Mouse (Mus musculus) heart, embryonic 16.5 days (tissue): Measurements from ENCODE around the gene Wnt1. TPM values are rescaled to one million over a fixed set of nuclear protein-coding genes. Genes with fewer than 3 reads are reported as not detected.

Experiments
- ATAC-seq: fragments of 200-750 bp; cut with Nextera tagmentation; replicated peaks from 2 replicates; pipeline ENCODE4 v1.8.0; 2017; ENCODE audit warnings: moderate number of reproducible peaks; ENCODE audit not compliant: insufficient read depth, low FRiP score; ENCODE audit errors: extremely low read depth
- H3K27ac ChIP-seq: fragments of 300-500 bp; sonication (generic); 2 replicates; pipeline ENCODE4 v1.5.1; 2014; ENCODE audit warnings: mild to moderate bottlenecking, low read length, control low read depth, moderate library complexity
- H3K27me3 ChIP-seq: fragments of 300-500 bp; sonication (generic); 2 replicates; pipeline ENCODE4 v1.6.1; 2014; ENCODE audit warnings: low read length, mixed read lengths; ENCODE audit not compliant: control insufficient read depth, insufficient read depth
- H3K36me3 ChIP-seq: fragments of 300-500 bp; sonication (generic); 2 replicates; pipeline ENCODE4 v1.6.1; 2014; ENCODE audit not compliant: control insufficient read depth, insufficient read depth
- H3K4me1 ChIP-seq: fragments of 300-500 bp; sonication (generic); 2 replicates; pipeline ENCODE4 v1.6.1; 2014; ENCODE audit warnings: low read length, mixed read lengths; ENCODE audit not compliant: control insufficient read depth, insufficient read depth
- H3K4me2 ChIP-seq: fragments of 300-500 bp; sonication (generic); 2 replicates; pipeline ENCODE4 v1.6.1; 2014; ENCODE audit warnings: low read depth, mild to moderate bottlenecking, control low read depth, low read length
- H3K4me3 ChIP-seq: fragments of 300-500 bp; sonication (generic); 2 replicates; pipeline ENCODE4 v1.5.1; 2014; ENCODE audit warnings: mild to moderate bottlenecking, control low read depth, low read length
- H3K9ac ChIP-seq: fragments of 300-500 bp; sonication (generic); 2 replicates; pipeline ENCODE4 v1.6.1; 2014; ENCODE audit warnings: low read length, control low read depth
- H3K9me3 ChIP-seq: fragments of 300-500 bp; sonication (generic); replicated peaks from 2 replicates; pipeline ENCODE4 v1.6.1; 2016; ENCODE audit warnings: low read length; ENCODE audit not compliant: control insufficient read depth
- WGBS: fragments of 180-500 bp; shearing (Covaris S2); extraction: QIAGEN DNeasy Blood & Tissue Kit; methylation state at CpG from one replicate; pipeline ENCODE4 v1.1.7; 2014; 5-methylcytosine and 5-hydroxymethylcytosine counted together
- polyA plus RNA-seq: library from polyadenylated mRNA; unstranded; fragments of >200 nt; fragmentation: Nextera tagmentation; extraction: Ambion mirVana; gene quantifications from 2 replicates; pipeline ENCODE4 v1.2.1, GENCODE M21; 2015

Wnt1 gene
- polyA plus RNA-seq, 1 experiment from 2014 or later = not detected

DNA sequence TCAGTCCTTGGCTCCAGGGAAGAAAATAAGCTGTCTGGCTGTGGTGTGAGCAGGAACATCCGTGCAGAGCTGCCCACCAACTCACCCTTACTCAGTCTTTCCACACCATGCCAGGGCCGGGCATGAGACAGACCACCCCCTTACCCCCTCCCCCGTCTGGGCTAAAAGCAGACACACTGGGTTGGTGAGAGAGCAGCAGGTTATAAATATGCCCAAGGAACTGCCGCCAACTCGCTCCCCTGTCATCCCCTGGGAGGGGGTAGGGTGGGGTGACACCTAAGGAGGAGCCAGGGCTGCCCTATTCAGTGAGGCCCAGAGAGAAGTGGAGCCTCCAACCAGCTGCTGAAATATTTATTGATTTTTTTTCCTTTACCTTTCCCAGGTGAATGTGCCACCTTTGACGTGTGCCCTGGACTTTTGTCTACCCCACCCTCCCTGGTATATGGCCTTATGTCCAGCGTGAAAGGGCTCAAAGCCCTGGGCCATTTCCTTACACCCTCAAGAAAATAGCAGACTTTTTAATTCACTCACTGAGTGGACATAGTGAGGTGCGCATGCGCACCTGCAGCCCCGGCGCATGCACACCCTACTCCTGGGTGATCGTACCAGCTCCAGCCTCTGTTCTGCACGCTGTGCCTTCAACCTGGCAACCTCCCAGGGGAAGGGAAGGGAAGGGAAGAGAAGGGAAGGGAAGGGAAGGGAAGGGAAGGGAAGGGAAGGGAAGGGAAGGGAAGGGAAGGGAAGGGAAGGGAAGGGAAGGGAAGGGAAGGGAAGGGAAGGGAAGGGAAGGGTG, 7.3 kb downstream of the Wnt1 start:
- H3K4me3 ChIP-seq = peak overlapping the region; percentile 19; the same call in 1 of the 2 replicates
- peak overlapping the region; percentile 41 for H3K4me2 ChIP-seq
- H3K9me3 ChIP-seq = no peaks in the 10 kb centered on the region
- peaks cover 25% of the 10 kb centered on the region for H3K4me1 ChIP-seq
- H3K9ac ChIP-seq = no peak overlapping the region
- H3K36me3 ChIP-seq = no peaks in the 10 kb centered on the region
- 8% methylated on average over 13 of the region's 13 CpGs for WGBS
- H3K27ac ChIP-seq = no peak overlapping the region
- peak; percentile 74 for ATAC-seq
- peaks cover 96% of the 10 kb centered on the region for H3K27me3 ChIP-seq

DNA sequence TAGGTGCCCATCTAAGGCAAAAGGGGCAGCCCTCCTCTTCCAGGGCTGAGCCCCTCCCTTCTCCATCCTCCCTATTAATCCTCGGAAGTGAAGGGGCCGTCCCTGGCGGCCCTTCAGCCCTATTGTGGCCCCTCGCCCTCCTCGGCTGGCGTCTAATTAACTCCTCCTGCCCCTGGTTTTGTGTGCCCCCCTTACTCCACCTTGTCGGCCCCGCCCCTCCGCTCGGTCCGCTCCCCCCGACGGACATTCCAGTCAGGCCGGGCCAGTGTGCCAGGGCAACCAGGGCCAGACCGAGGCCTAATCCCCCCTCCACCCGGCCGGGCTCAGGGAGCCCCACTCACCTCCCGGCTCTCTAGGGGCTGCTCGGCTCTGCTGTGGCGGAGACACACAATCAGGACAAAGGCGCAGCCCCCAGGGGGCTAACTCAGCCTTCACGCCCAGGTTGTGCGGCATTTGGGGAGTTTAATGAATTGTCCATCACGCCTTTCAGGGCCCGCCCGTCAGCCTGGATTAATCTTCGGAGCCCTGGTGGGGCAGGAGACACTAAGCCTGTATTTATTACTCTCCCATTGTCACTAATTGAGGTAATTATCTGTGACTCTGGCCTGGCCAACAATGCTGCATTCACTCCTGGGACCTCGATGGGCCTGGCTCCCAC, 8.3 kb downstream of the Wnt1 start:
- Histone ChIP-seq H3K36me3 (no peaks in the 10 kb centered on the region), H3K4me2 (no peak overlapping the region), H3K4me3 (no peak overlapping the region), H3K27me3 (peaks cover 96% of the 10 kb centered on the region), H3K9ac (no peak overlapping the region), H3K9me3 (no peaks in the 10 kb centered on the region), H3K4me1 (peaks cover 18% of the 10 kb centered on the region), H3K27ac (no peak overlapping the region)
- no peak for ATAC-seq
- WGBS = 10% methylated on average over 28 of the region's 28 CpGs

DNA sequence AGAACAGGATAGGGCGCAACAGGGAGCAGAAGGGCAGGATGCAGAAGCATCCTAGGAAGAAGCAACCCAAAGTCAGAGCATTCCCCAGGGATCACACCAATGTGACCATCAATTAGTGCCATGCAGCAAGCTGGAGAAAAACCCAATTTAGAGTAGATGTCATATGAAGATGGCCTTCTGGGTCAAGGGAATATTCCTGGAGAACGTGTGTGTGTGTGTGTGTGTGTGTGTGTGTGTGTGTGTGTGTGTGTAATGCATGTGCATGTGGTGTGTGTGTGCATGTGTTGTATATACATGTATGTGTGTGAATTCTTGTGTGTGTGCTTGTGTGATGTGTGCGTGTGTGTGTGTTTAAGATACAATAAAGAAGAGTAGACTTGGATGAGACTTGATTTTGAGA, 9.2 kb downstream of the Wnt1 start:
- no peaks in the 10 kb centered on the region for H3K36me3 ChIP-seq
- ATAC-seq = no peak
- no peak overlapping the region for H3K9ac ChIP-seq
- H3K4me1 ChIP-seq = peaks cover 23% of the 10 kb centered on the region
- H3K4me2 ChIP-seq = no peak overlapping the region
- H3K27me3 ChIP-seq = peaks cover 96% of the 10 kb centered on the region
- H3K9me3 ChIP-seq = no peaks in the 10 kb centered on the region
- H3K27ac ChIP-seq = no peak overlapping the region
- no peak overlapping the region for H3K4me3 ChIP-seq
- WGBS = 64% methylated on average over 3 of the region's 3 CpGs

DNA sequence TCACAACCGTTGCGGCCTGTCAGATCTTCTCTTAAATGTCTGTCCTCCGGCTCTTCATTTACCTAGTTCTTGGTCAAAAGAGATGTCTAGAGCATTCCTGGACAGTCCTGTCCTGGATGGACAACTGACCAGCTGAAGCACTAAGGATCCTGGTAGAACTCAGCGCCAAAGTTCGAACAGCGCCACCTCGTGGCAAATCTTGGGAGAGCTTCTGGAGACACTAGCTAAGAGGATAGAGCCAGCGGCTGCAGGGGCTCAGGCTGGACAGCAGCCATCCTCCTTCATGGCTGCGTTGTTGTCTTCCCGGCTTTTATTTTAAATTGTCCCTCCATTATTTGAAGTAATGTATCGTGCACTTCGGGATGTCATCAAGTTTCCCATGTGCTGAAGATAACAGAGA, 9.7 kb downstream of the Wnt1 start:
- Histone ChIP-seq H3K4me2 (no peak overlapping the region), H3K4me1 (peaks cover 24% of the 10 kb centered on the region), H3K4me3 (no peak overlapping the region), H3K27me3 (peaks cover 95% of the 10 kb centered on the region), H3K9me3 (no peaks in the 10 kb centered on the region), H3K27ac (no peak overlapping the region), H3K9ac (no peak overlapping the region), H3K36me3 (no peaks in the 10 kb centered on the region)
- WGBS = 10% methylated on average over 12 of the region's 12 CpGs
- no peak for ATAC-seq

DNA sequence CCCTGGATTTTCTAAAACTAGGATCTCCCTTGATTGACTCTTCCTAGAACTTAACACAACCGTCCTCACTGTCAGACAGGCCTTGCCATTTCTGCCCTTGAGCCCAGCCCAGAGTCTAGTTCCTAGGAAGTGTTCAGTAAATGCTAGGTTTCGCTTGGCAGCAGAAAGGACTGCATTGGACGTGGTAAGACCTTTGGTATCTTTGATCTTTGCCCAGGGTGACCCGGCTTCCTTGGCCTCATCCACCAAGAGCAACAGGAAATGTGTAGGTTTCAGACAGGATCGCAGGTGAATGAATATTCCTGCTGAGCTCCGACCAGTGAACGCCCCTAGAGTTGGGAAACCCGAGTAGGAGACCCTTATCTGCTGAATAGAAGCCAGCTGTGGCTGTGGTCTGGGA, 13.3 kb downstream of the Wnt1 start:
- H3K4me3 ChIP-seq = no peak overlapping the region; the same call in 1 of the 2 replicates
- 8% methylated on average over 8 of the region's 8 CpGs for WGBS
- H3K9me3 ChIP-seq = no peaks in the 10 kb centered on the region
- no peak for ATAC-seq
- H3K36me3 ChIP-seq = no peaks in the 10 kb centered on the region
- no peak overlapping the region for H3K4me2 ChIP-seq
- no peak overlapping the region for H3K9ac ChIP-seq
- H3K4me1 ChIP-seq = peaks cover 28% of the 10 kb centered on the region
- H3K27ac ChIP-seq = no peak overlapping the region
- peaks cover 96% of the 10 kb centered on the region for H3K27me3 ChIP-seq

DNA sequence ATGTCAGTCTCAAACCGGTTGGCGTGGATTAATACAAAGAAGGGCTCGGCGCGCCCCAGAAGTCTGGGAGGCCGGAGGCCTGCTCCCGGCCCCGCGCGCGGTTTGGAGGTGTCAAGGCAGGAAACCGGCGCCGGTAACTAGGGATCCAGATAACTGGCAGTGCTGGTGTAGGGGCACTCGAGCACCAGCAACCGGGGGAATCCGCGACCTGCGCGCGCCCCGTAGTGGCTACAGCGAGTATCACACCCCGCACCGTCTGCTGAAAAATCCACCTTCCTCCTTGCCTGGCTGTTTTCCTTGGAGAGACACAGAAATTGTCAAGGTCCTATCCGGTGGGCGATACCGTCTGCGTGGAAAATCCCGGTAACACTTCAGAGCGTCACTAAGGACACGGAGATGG, 14.4 kb downstream of the Wnt1 start:
- no peaks in the 10 kb centered on the region for H3K9me3 ChIP-seq
- no peak overlapping the region for H3K9ac ChIP-seq
- no peaks in the 10 kb centered on the region for H3K36me3 ChIP-seq
- H3K27ac ChIP-seq = no peak overlapping the region
- peak overlapping the region; percentile 38 for H3K4me3 ChIP-seq
- peak overlapping the region; percentile 57 for H3K4me2 ChIP-seq
- peaks cover 91% of the 10 kb centered on the region for H3K27me3 ChIP-seq
- peak; percentile 34; the same call in 1 of the 2 replicates for ATAC-seq
- WGBS = 1% methylated on average over 32 of the region's 32 CpGs
- H3K4me1 ChIP-seq = peaks cover 37% of the 10 kb centered on the region

DNA sequence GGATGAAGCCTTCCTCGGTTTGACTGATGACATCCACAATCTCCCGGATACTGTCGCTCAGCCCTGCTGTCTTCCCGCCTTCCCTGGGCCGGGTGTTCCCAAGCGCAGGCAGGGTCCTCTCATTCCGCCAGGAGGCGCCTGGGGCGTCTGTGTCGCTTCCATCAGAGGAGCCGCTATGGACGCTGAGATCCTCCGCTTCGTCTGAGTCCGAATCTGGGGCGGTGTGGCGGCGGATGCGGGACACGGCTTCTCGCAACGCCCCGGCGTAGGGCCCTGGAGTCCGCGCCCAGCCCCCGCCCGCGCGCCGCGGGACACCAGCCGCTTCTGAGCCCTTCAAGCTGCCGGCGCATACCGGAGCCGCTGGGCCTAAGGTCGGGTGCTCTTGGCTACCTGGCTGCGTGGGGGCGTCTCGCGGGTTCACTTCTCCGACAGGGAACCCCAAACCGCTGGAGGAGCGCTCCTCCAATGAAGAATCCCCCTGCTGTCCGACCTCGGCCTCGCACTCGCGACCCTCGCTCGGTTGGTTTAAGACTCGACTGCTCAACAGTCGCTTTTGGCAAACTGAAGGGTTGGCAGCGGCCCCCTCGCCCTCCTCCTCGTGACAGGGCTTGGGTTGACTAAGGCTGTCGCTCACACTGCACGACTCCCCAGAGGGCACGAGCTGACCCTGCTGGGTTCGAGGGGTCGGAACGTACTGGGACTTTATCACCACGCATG, 15.8 kb downstream of the Wnt1 start:
- Histone ChIP-seq H3K27ac (no peak overlapping the region), H3K36me3 (no peaks in the 10 kb centered on the region), H3K4me2 (peak overlapping the region; percentile 87), H3K9ac (peak overlapping the region; percentile 74), H3K27me3 (peaks cover 86% of the 10 kb centered on the region), H3K4me1 (peaks cover 45% of the 10 kb centered on the region), H3K4me3 (peak overlapping the region; percentile 60), H3K9me3 (no peaks in the 10 kb centered on the region)
- 0 out of 2 replicates have a peak, but pooled peaks have one; percentile 37 for ATAC-seq
- 2% methylated on average over 64 of the region's 64 CpGs for WGBS

DNA sequence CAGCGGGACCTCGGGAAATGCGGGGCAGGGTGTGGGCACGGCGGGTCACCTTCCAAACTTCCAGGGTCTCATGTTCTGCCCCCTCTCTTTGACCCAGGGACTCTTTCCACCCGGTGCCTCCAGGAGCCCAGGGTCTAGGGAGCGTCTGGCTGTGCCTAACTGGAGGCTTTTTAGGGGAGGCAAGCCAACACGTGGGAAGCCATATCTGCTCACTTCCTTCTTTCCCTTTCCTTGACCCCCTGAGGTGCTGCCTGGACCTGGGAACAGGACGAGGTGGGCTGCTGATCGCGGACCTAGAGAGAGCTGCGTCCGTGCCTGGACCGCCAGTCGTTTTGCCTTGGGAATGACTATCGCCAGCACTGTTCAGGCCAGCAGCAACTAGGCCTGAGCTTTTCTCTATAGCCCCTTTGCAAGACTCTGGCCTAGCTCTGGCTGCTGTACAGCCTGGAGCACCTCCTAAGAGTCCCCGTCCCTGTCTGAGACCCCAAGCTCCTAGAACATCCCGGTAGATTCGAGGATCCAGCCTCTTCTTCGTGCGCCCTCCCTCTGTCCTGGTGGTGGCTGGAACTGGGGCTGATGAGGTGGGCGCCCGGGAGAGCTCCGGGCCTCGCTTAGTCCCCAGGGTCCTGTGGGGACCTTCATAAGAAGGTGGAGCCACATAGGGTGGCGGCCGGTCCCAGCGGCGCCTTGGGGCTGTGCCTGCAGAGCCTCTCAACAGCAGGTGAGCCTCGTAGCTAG, 16.6 kb downstream of the Wnt1 start:
- ATAC-seq = no peak
- H3K9me3 ChIP-seq = no peaks in the 10 kb centered on the region
- H3K4me2 ChIP-seq = peak overlapping the region; percentile 87
- H3K36me3 ChIP-seq = 0 out of 2 replicates have a peak, but pooled peaks cover under 1% of the 10 kb centered on the region
- H3K27ac ChIP-seq = no peak overlapping the region
- H3K4me3 ChIP-seq = peak overlapping the region; percentile 60
- no peak overlapping the region; the same call in 1 of the 2 replicates for H3K9ac ChIP-seq
- peaks cover 78% of the 10 kb centered on the region for H3K27me3 ChIP-seq
- WGBS = 18% methylated on average over 30 of the region's 30 CpGs
- peaks cover 45% of the 10 kb centered on the region for H3K4me1 ChIP-seq
